Mouse (Mus musculus) spleen, adult 2 months (tissue): ENCODE measurements around the gene Olfr1418.

Experiments
- CTCF ChIP-seq: fragments of 200-500 bp; IDR thresholded peaks from 2 replicates; pipeline ENCODE4 v1.5.1; 2011; ENCODE audit warnings: mild to moderate bottlenecking, inconsistent platforms; ENCODE audit not compliant: insufficient read depth, insufficient read length, insufficient replicate concordance; ENCODE audit errors: extremely low read depth
- POLR2A ChIP-seq: fragments of 200-500 bp; IDR thresholded peaks from 2 replicates; pipeline ENCODE4 v1.6.1; 2011; ENCODE audit warnings: low read depth, low read length, inconsistent platforms

DNA sequence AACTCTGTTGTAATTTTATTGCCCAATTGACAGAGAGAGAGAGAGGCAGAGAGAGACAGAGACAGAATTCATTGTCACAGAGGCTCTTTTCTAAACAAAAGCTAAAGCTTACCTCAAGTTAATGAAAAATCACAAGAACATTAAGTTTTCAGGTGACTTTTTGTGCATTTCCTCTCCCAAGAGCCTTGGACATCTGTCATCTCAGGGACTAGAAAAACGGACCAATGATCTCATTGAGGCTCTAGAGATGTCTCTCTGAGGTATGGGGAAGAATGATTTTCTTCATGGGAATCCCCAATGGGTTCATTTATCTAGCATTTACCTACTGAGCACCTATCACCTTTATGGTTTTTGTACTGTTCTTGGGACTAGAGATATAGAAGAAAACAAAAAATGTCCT, 14.1 kb upstream of the Olfr1418 start, which contains the start of gene Olfr1419:
- no peak for TF ChIP-seq POLR2A
- no peak for TF ChIP-seq CTCF
